Mouse (Mus musculus) heart, adult 2 months (tissue): ENCODE data around the gene Cldnd2.

Experiments used
- CTCF ChIP-seq: fragments of 200-600 bp; IDR thresholded peaks from 2 replicates; pipeline ENCODE4 v1.8.1; 2022; ENCODE audit warnings: antibody characterized with exemption, mild to moderate bottlenecking, moderate library complexity
- EP300 ChIP-seq: fragments of 200-500 bp; IDR thresholded peaks from 2 replicates; pipeline ENCODE4 v1.6.1; 2011; ENCODE audit warnings: low read depth, low read length, control low read depth; ENCODE audit not compliant: insufficient read depth
- POLR2A ChIP-seq: fragments of 200-500 bp; IDR thresholded peaks from 2 replicates; pipeline ENCODE4 v1.6.1; 2011; ENCODE audit warnings: mild to moderate bottlenecking, low read depth, low read length, control low read depth; ENCODE audit not compliant: insufficient read depth

DNA sequence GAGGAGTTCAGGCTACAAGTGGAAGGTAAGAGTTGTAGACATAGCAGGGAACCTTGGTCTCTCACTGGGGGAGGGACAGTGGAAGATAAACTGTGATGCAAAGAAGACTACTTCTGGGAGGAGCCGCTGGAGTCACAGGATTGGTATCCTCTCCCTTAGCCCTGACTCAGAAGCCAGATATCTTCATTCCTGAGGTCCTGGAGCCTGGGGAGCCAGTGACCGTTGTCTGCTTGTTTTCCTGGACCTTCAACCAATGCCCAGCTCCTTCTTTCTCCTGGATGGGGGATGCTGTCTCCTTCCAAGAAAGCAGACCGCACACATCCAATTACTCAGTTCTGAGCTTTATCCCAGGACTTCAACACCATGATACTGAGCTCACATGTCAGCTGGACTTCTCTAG, 31.5 kb upstream of the Cldnd2 start:
- TF ChIP-seq POLR2A: no peak
- TF ChIP-seq EP300: no peak
- no peak for TF ChIP-seq CTCF
